Mouse (Mus musculus) regulatory T cell (primary cell): ENCODE data around the gene Napa.

Experiments used
- in situ Hi-C: fragments of 300-600 bp; cut with MboI, MseI; formaldehyde crosslinking; loops from one replicate; pipeline ENCODE4 v1.15.1; 2025; ENCODE audit warnings: high pct_unique_total_duplicates

Napa gene

GRCm38 (mm10) chr7:16130956-16131634 lies 32.8 kb downstream of the Napa start:
- in situ Hi-C loops: no loop called here

- in situ Hi-C loops: no loop called here
Measured at GRCm38 (mm10) chr7:16132161-16132581, 33.9 kb downstream of the Napa start.

- in situ Hi-C loops: no loop called here
Measured at GRCm38 (mm10) chr7:16132926-16133325, 34.7 kb downstream of the Napa start.

- in situ Hi-C loops: no loop called here
Measured at GRCm38 (mm10) chr7:16133691-16134090, 35.4 kb downstream of the Napa start.

GRCm38 (mm10) chr7:16134951-16135392 lies 36.7 kb downstream of the Napa start:
- in situ Hi-C loops: no loop called here

- in situ Hi-C loops: no loop called here
Measured at GRCm38 (mm10) chr7:16146489-16147410, 48.5 kb downstream of the Napa start.

GRCm38 (mm10) chr7:16147643-16148042 lies 49.4 kb downstream of the Napa start:
- in situ Hi-C loops: no loop called here

GRCm38 (mm10) chr7:16149241-16149640 lies 51.0 kb downstream of the Napa start:
- in situ Hi-C loops: no loop called here

- in situ Hi-C loops: no loop called here
Measured at GRCm38 (mm10) chr7:16150191-16151145, 52.2 kb downstream of the Napa start.

- in situ Hi-C loops: no loop called here
Measured at GRCm38 (mm10) chr7:16153522-16153921, 55.3 kb downstream of the Napa start.

- in situ Hi-C loops: no loop called here
Measured at GRCm38 (mm10) chr7:16155132-16155872, 57.0 kb downstream of the Napa start.

- in situ Hi-C loops: no loop called here
Measured at GRCm38 (mm10) chr7:16156105-16156714, 58.0 kb downstream of the Napa start.

- in situ Hi-C loops: no loop called here
Measured at GRCm38 (mm10) chr7:16158735-16159134, 60.5 kb downstream of the Napa start.

- in situ Hi-C loops: no loop called here
Measured at GRCm38 (mm10) chr7:16160702-16161101, 62.4 kb downstream of the Napa start.

GRCm38 (mm10) chr7:16161302-16161701 lies 63.0 kb downstream of the Napa start:
- in situ Hi-C loops: no loop called here

- in situ Hi-C loops: no loop called here
Measured at GRCm38 (mm10) chr7:16162036-16162435, 63.8 kb downstream of the Napa start.
